Mouse (Mus musculus) heart, postnatal 0 days (tissue): ENCODE measurements at regions not wholly inside any gene's neighbourhood (a gene's known extent, or its start where the extent isn't known, plus 50 kb on each side); places are given as distances from the start of the nearest gene placed in this dataset.

Experiments
- CTCF ChIP-seq: IDR thresholded peaks from 2 replicates; pipeline ENCODE4 v1.5.1; 2016; ENCODE audit warnings: antibody characterized with exemption, control low read depth, low read depth
- EP300 ChIP-seq: IDR thresholded peaks from 2 replicates; pipeline ENCODE4 v1.6.1; 2016; ENCODE audit warnings: antibody characterized with exemption, low read depth

DNA sequence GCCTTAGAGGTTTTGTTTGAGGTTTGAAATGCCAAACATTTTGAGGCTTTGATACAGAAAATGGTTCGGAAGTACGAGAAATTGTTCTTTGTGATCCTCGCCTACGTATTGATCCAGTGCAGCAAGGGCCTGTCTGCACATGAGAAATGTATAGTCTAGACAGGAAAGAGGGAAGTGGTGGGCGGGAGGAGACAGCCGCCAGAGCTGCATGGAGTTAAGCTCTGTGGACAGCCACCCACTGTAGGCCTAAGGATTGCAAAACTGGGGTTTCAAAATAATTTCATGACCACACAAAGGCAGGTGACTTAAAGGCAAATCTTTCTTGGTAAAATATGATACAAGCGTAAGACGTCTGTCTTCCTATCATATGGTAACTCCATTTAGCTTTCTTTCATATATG lies 178.4 kb downstream of the Csl start:
- TF ChIP-seq CTCF (no peak), EP300 (no peak)
